Mouse (Mus musculus) liver, postnatal 0 days (tissue): ENCODE data around the gene Atp1b3. TPM values are rescaled to one million over a fixed set of nuclear protein-coding genes. Genes with fewer than 3 reads are reported as not detected.

ENCODE experiments used
- ATAC-seq: fragments of 200-750 bp; cut with Nextera tagmentation; 2 replicates; pipeline ENCODE4 v1.8.0; 2017; ENCODE audit warnings: mild to moderate bottlenecking, moderate library complexity
- DNase-seq: peaks from one replicate; pipeline ENCODE4 v3.0.0-alpha.2; 2016
- H3K27ac ChIP-seq: fragments of 300-500 bp; sonication (generic); 2 replicates; pipeline ENCODE4 v1.5.1; 2014; ENCODE audit warnings: antibody characterized with exemption, moderate library complexity, mild to moderate bottlenecking, low read depth
- H3K27me3 ChIP-seq: fragments of 300-500 bp; sonication (generic); 2 replicates; pipeline ENCODE4 v1.6.1; 2014; ENCODE audit warnings: low read length, control low read depth, mixed read lengths; ENCODE audit not compliant: insufficient read depth
- H3K36me3 ChIP-seq: fragments of 300-500 bp; sonication (generic); replicated peaks from 2 replicates; pipeline ENCODE4 v1.6.1; 2014; ENCODE audit warnings: mild to moderate bottlenecking, control low read depth, low read length, moderate library complexity, mixed read lengths; ENCODE audit not compliant: insufficient read depth
- H3K4me1 ChIP-seq: fragments of 300-500 bp; sonication (generic); 2 replicates; pipeline ENCODE4 v1.6.1; 2014; ENCODE audit warnings: antibody characterized with exemption, mild to moderate bottlenecking, control low read depth; ENCODE audit not compliant: insufficient read depth
- H3K4me2 ChIP-seq: fragments of 300-500 bp; sonication (generic); 2 replicates; pipeline ENCODE4 v1.6.1; 2014; ENCODE audit warnings: low read depth, mild to moderate bottlenecking, low read length, moderate library complexity, mixed read lengths
- H3K4me3 ChIP-seq: fragments of 300-500 bp; sonication (generic); 2 replicates; pipeline ENCODE4 v1.5.1; 2014; ENCODE audit warnings: low read depth, low read length
- H3K9ac ChIP-seq: fragments of 300-500 bp; sonication (generic); replicated peaks from 2 replicates; pipeline ENCODE4 v1.6.1; 2014; ENCODE audit warnings: mild to moderate bottlenecking, moderate library complexity
- H3K9me3 ChIP-seq: fragments of 300-500 bp; sonication (generic); 2 replicates; pipeline ENCODE4 v1.6.1; 2016; ENCODE audit warnings: mild to moderate bottlenecking, control low read depth, low read length, mixed read lengths
- CTCF ChIP-seq: sonication (generic); IDR thresholded peaks from 2 replicates; pipeline ENCODE4 v1.5.1; 2016; ENCODE audit warnings: antibody characterized with exemption, low read depth
- EP300 ChIP-seq: IDR thresholded peaks from 2 replicates; pipeline ENCODE4 v1.6.1; 2016; ENCODE audit warnings: antibody characterized with exemption, low read depth, mild to moderate bottlenecking
- WGBS: fragments of 180-500 bp; shearing (Covaris S2); extraction: QIAGEN DNeasy Blood & Tissue Kit; methylation state at CpG from one replicate; pipeline ENCODE4 v1.1.7; 2014; ENCODE audit not compliant: insufficient replicate concordance; 5-methylcytosine and 5-hydroxymethylcytosine counted together
- polyA plus RNA-seq: library from polyadenylated mRNA; unstranded; fragments of >200 nt; fragmentation: Nextera tagmentation; extraction: Ambion mirVana; gene quantifications from 2 replicates; pipeline ENCODE4 v1.2.1, GENCODE M21; 2015

The Atp1b3 gene
- polyA plus RNA-seq, 1 experiment from 2014 or later, result 60.3 TPM

DNA sequence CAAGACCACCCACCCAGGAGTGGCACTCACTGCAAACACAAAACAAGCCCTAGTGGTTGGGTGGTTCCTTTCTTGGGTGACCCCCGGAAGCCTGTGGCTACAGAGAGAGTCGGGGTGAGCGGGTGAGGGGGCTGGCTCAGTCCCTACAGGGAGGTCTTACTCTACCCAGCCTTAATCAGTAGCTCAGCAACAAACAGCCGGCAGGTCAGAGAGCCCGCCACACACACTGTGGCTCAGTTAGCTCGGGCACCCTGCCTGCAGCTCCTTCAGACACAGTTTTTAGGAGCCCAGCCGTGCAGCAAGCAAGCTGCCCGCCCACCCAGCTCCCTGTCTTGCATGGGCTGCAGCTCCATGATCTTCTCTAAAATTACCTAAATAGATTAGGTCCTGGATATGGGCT, 33.9 kb upstream of the Atp1b3 start:
- Histone ChIP-seq H3K4me2 (no peak overlapping the region), H3K27ac (peak overlapping the region; percentile 85), H3K4me3 (no peak overlapping the region), H3K27me3 (no peaks in the 10 kb centered on the region), H3K9ac (no peak overlapping the region), H3K36me3 (no peaks in the 10 kb centered on the region), H3K9me3 (peaks cover 2% of the 10 kb centered on the region; the same call in 1 of the 2 replicates), H3K4me1 (peaks cover 10% of the 10 kb centered on the region)
- WGBS, result 58% methylated on average over 8 of the region's 8 CpGs
- ATAC-seq (no peak; the same call in 1 of the 2 replicates), DNase-seq (no peak)
- TF ChIP-seq CTCF, result no peak
- TF ChIP-seq EP300, result no peak

DNA sequence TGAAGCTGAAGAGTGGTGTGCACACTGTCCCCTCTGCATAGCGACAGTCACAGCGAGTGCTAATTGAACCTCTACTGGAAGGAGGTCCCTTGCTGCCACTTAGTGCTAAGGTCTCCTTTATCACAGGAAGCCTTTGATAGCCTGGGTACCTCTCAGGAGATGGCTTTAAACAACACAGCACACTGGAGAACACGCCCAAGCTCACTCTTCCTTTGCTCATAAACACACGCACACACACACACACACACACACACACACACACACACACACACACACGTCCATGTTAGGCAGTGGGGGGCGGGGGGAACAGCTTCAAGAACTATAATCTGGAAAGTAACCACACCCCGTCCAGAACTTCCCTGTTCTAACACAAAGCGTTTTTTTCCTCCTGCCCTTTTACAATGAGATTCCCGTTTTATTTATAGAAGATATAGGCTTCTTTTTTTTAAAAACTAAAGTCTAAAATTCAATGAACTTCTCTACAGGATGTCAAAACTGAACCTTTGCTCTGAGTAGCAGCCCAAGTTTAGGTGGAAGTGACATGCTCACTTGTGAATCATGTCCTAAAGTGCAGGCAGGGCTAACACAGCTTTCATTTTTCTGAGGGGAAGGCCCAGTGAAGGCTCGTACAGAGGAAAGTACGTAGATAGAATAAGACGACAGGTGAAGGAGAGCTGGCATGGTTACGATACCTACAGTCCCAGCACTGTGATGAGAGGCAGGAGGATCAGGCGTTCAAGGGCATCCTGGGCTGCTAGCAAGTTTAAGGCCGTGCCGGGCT, 30.9 kb upstream of the Atp1b3 start:
- no peak overlapping the region for H3K9ac ChIP-seq
- no peak overlapping the region for H3K4me3 ChIP-seq
- H3K27me3 ChIP-seq, result no peaks in the 10 kb centered on the region; the same call in 1 of the 2 replicates
- WGBS, result 40% methylated on average over 16 of the region's 16 CpGs
- peak overlapping the region; percentile 55; the same call in 1 of the 2 replicates for H3K27ac ChIP-seq
- H3K36me3 ChIP-seq, result no peaks in the 10 kb centered on the region
- no peak for TF ChIP-seq EP300
- TF ChIP-seq CTCF, result no peak
- H3K4me1 ChIP-seq, result peaks cover 13% of the 10 kb centered on the region
- H3K4me2 ChIP-seq, result no peak overlapping the region
- ATAC-seq (peak; percentile 26; the same call in 1 of the 2 replicates), DNase-seq (peak; percentile 45)
- peaks cover 2% of the 10 kb centered on the region; the same call in 1 of the 2 replicates for H3K9me3 ChIP-seq

DNA sequence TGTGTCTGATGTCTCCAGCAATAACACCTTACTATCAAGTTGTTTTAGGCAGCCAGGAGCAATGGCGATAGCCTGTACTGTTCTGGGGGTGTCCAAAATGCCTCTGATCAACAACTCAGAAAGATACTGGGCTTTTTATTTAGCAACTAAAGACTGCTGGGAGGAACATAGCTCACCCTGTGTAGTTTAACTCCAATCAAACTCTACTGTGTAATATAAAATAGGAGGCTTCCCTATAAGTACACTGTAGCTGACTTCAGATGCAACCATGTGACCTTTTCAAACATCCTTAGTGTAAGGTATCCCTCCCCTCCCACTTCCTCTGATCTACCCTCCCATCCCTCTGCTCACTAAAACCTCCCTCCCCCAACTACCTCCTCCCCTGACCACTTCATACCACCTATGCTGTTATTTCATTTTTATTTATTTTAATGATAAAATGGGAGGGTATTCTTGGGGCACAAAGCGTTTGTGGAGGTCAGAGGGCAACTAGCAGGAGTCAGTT, 29.5 kb upstream of the Atp1b3 start:
- Histone ChIP-seq H3K4me1 (peaks cover 13% of the 10 kb centered on the region), H3K4me2 (no peak overlapping the region), H3K27ac (no peak overlapping the region), H3K9me3 (peaks cover 2% of the 10 kb centered on the region; the same call in 1 of the 2 replicates), H3K4me3 (no peak overlapping the region), H3K27me3 (no peaks in the 10 kb centered on the region; the same call in 1 of the 2 replicates), H3K36me3 (no peaks in the 10 kb centered on the region), H3K9ac (no peak overlapping the region)
- 77% methylated on average over 2 of the region's 2 CpGs for WGBS
- no peak for TF ChIP-seq EP300
- no peak for TF ChIP-seq CTCF
- no peak for DNase-seq
- ATAC-seq, result no peak

DNA sequence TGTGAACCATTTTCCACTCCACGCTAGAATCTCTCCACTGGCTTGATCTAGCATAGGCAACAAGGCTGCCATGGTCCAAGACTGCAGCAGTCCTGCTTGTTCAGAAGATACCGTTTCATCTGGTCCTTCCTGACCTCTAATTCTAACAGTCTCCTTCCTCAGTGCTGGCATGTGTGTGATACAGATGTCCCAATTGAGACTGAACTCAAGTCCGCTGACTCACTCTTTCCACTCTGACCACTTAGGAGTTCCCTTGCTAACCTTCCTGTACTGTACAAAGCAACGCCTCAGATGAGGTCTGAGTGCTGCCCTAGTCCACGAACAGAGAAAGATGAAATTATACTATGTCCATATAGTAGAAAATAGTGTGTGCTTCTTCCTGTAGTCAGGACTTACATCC, 28.9 kb upstream of the Atp1b3 start:
- no peaks in the 10 kb centered on the region for H3K36me3 ChIP-seq
- ATAC-seq (peak; percentile 30; the same call in 1 of the 2 replicates), DNase-seq (no peak)
- H3K9ac ChIP-seq, result no peak overlapping the region
- no peak for TF ChIP-seq CTCF
- no peaks in the 10 kb centered on the region; the same call in 1 of the 2 replicates for H3K27me3 ChIP-seq
- H3K9me3 ChIP-seq, result no peaks in the 10 kb centered on the region
- H3K4me1 ChIP-seq, result peaks cover 13% of the 10 kb centered on the region
- H3K4me2 ChIP-seq, result no peak overlapping the region
- no peak overlapping the region for H3K4me3 ChIP-seq
- WGBS, result 55% methylated on average over 5 of the region's 5 CpGs
- no peak overlapping the region for H3K27ac ChIP-seq

DNA sequence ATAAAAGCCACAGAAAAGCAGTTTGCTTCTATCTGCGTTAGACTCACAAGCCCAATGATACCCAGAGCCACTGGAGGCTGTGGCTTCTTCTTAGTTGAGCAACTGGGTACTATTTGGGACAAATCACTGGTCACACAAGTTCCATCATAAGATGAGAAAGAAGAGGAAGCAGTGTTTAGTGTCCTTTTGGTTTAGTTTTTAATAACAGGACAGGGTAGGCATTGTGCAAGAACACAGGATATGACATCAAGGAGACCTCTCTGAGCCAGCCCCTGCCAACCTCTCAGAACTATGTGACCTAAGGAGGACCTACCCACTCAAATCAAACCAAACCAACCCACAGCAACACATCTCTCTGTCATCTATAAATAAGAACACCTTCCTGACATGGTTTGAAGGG, 27.7 kb upstream of the Atp1b3 start:
- H3K4me2 ChIP-seq, result no peak overlapping the region
- no peak overlapping the region for H3K27ac ChIP-seq
- DNase-seq (no peak), ATAC-seq (peak; percentile 55)
- no peaks in the 10 kb centered on the region for H3K36me3 ChIP-seq
- WGBS, result 60% methylated on average over 1 of the region's 1 CpGs
- no peaks in the 10 kb centered on the region; the same call in 1 of the 2 replicates for H3K27me3 ChIP-seq
- no peak overlapping the region for H3K9ac ChIP-seq
- H3K9me3 ChIP-seq, result no peaks in the 10 kb centered on the region
- no peak overlapping the region for H3K4me3 ChIP-seq
- H3K4me1 ChIP-seq, result peaks cover 13% of the 10 kb centered on the region
- TF ChIP-seq EP300 (peak; percentile 23; the same call in 1 of the 2 replicates), CTCF (no peak)

DNA sequence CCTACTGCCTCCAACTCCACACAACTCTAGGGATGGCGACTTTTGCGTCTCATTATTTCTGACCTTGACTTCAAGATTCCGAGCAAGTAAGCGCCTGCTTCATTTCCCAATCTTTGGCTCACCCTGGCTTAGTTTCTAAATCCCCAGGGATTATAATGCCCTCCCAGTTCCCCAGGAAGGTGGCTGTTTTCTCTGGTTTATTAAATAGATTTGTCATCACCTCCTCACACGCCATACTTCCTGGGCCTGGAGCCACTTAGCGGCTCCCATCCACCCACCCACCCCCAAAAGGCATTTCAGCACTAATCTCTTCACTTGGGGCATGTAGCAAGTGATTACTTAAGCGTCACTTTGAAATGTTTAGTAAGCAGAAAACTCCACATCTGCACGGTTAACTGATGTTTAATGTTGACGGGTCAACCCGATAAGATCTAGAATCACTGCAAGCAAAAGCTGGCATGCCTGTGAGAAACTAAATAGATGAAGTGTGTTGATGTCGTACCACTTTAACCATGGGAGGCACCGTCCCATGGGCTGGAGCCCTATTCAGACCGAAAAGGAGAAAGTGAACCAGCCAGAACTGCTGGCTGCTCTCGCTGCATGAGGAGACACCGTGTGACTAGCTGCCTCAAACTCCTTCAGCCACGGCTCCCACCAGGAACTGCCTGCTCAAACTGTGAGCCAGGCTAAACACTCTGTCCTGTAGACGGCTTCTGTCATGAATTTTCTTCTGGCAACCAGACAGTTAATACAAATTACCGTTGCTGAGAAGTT, 19.7 kb upstream of the Atp1b3 start:
- no peaks in the 10 kb centered on the region for H3K9me3 ChIP-seq
- no peak overlapping the region for H3K4me3 ChIP-seq
- ATAC-seq, result no peak
- no peak overlapping the region for H3K4me2 ChIP-seq
- no peaks in the 10 kb centered on the region for H3K4me1 ChIP-seq
- no peak overlapping the region for H3K27ac ChIP-seq
- no peaks in the 10 kb centered on the region for H3K27me3 ChIP-seq
- no peak for DNase-seq
- TF ChIP-seq CTCF (no peak), EP300 (no peak)
- no peak overlapping the region for H3K9ac ChIP-seq
- no peaks in the 10 kb centered on the region for H3K36me3 ChIP-seq
- WGBS, result 67% methylated on average over 18 of the region's 18 CpGs
